In the genomic region with DNA sequence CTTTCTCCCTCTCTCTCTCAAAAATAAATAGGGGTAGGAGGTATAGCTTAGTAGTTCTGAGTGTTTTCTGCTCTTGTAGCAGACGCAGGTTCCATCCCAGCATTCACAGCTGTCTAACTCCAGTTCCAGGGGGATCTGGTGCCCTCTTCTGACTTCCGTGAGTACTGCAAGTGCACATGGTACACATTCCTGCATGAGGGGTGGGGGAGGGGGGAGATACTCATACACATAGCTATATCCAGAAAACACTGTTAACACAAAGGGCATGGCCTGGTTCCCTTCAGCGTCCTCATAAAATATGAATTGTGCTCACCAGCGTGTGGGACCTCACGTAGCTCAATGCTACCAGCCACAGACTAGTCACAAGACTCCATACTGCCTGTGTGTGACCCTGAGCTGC, we compare ENCODE assay signal across 13 mouse cellular contexts. TPM values are rescaled to one million over a fixed set of nuclear protein-coding genes. Genes with fewer than 3 reads are reported as not detected.
DNase-seq lines count a peak whose midpoint lies in the region; ATAC-seq and TF ChIP-seq lines count a peak whose summit lies in the region.
"Had no signal": no experiment of that assay in that cellular context is flagged by ENCODE, and none has a peak within 500 bp of the region (broad histone marks: within the 10 kb centered on the region; RNA-seq: fewer than 3 reads in every experiment).

No protein-coding gene starts in this region.

- no peak overlapping the region for H3K4me2 ChIP-seq in forebrain, embryonic 16.5 days (ENCODE audit: low read length)

- peak; percentile 58 for TF ChIP-seq CTCF in layer of hippocampus, adult 2 months (conservative IDR thresholded peaks at IDR 0.05)
- peak; percentile 21; the same call in 1 of the 2 replicates for TF ChIP-seq CTCF in testis, adult 2 months (IDR thresholded peaks at IDR 0.05; ENCODE audit: control insufficient read depth, insufficient read depth, insufficient replicate concordance, low read depth, low read length)

- no peaks in the 10 kb centered on the region for H3K9me3 ChIP-seq in forebrain, embryonic 10.5 days
- H3K9me3 ChIP-seq in forebrain, embryonic 16.5 days (ENCODE audit: control insufficient read depth, low read length), result no peaks in the 10 kb centered on the region

- no peak overlapping the region for H3K9ac ChIP-seq in forebrain, embryonic 16.5 days (replicated peaks; ENCODE audit: low read depth, low read length)

- no peak for ATAC-seq in forebrain, embryonic 16.5 days

- no peak overlapping the region for H3K27ac ChIP-seq in forebrain, embryonic 10.5 days
- H3K27ac ChIP-seq in forebrain, embryonic 16.5 days (ENCODE audit: low read length), result no peak overlapping the region
- no peak overlapping the region for H3K27ac ChIP-seq in layer of hippocampus, adult 2 months
- H3K27ac ChIP-seq in testis, adult 2 months (ENCODE audit: control insufficient read depth, insufficient read depth, low read depth, low read length), result no peak overlapping the region
- H3K27ac ChIP-seq: macrophage had no signal

- no peaks in the 10 kb centered on the region for H3K36me3 ChIP-seq in forebrain, embryonic 10.5 days (replicated peaks)
- H3K36me3 ChIP-seq in forebrain, embryonic 16.5 days (ENCODE audit: control insufficient read depth, insufficient read depth), result no peaks in the 10 kb centered on the region
- no peaks in the 10 kb centered on the region for H3K36me3 ChIP-seq in testis, adult 2 months (ENCODE audit: control insufficient read depth, insufficient read depth, low read length)

- 79% methylated on average over 5 of the region's 5 CpGs for WGBS in forebrain, embryonic 10.5 days
- 76% methylated on average over 5 of the region's 5 CpGs for WGBS in forebrain, embryonic 16.5 days

- TF ChIP-seq POLR2A in testis, adult 2 months (IDR thresholded peaks at IDR 0.05; ENCODE audit: control insufficient read depth, low read depth, low read length), result no peak

- no peaks in the 10 kb centered on the region; the same call in 1 of the 2 replicates for H3K27me3 ChIP-seq in forebrain, embryonic 10.5 days (ENCODE audit: poor library complexity, severe bottlenecking)
- H3K27me3 ChIP-seq in forebrain, embryonic 16.5 days (replicated peaks; ENCODE audit: control insufficient read depth, insufficient read depth, low read length), result no peaks in the 10 kb centered on the region
- no peaks in the 10 kb centered on the region for H3K27me3 ChIP-seq in testis, adult 2 months (ENCODE audit: control insufficient read depth, insufficient read depth, low read length)

- no peak overlapping the region for H3K4me3 ChIP-seq in forebrain, embryonic 10.5 days
- H3K4me3 ChIP-seq in forebrain, embryonic 16.5 days (replicated peaks; ENCODE audit: low read length), result no peak overlapping the region
- no peak overlapping the region for H3K4me3 ChIP-seq in layer of hippocampus, adult 2 months
- H3K4me3 ChIP-seq in testis, adult 2 months (ENCODE audit: control insufficient read depth, low read depth, low read length), result no peak overlapping the region

- H3K4me1 ChIP-seq in forebrain, embryonic 10.5 days, result 0 out of 2 replicates have a peak, but pooled peaks cover 3% of the 10 kb centered on the region
- no peaks in the 10 kb centered on the region for H3K4me1 ChIP-seq in forebrain, embryonic 16.5 days (replicated peaks; ENCODE audit: control insufficient read depth, insufficient read depth, low read length)
- 0 out of 2 replicates have a peak, but pooled peaks cover 2% of the 10 kb centered on the region for H3K4me1 ChIP-seq in testis, adult 2 months (ENCODE audit: control insufficient read depth, insufficient read depth, low read length)

- peak; percentile 31 for DNase-seq in forebrain, embryonic 10.5 days (ENCODE audit: extremely low spot score, low spot score)
- no peak for DNase-seq in layer of hippocampus, adult 2 months (ENCODE audit: low spot score in 2 of 2)
- no peak for DNase-seq in layer of hippocampus, adult 9-10 months (ENCODE audit: low spot score)
- DNase-seq in testis, postnatal 10 days (ENCODE audit: low spot score), result no peak
- no peak for DNase-seq in MN1 (ENCODE audit: low spot score)
- DNase-seq in spleen, adult 18-20 months, result no peak
- DNase-seq: gastrocnemius, postnatal 36 days; kidney, postnatal 14 days had no signal

RNA-seq across cellular contexts. Expression of a gene that starts 27.0 kb away (rescaled TPM):
- polyA plus RNA-seq in forebrain, embryonic 10.5 days (2016; fragmentation: Nextera tagmentation; extraction: Ambion mirVana), result not detected in 2 replicates
- 0.30 and 0.35 TPM in 2 replicates for polyA plus RNA-seq in forebrain, embryonic 16.5 days (2015; fragmentation: Nextera tagmentation; extraction: Ambion mirVana)
- under 1 TPM; 0.07 to 0.18 TPM for total RNA-seq in layer of hippocampus, adult 2 months (2021)
- 247 and 266 TPM in 2 replicates for polyA plus RNA-seq in testis, adult 2 months (2012; rRNA removed)
- total RNA-seq: gastrocnemius, postnatal 36 days; heart, postnatal 25 days had no signal
- polyA plus RNA-seq: macrophage; thymus, postnatal 0 days had no signal

Comparison
In these comparisons a context has a peak if more than half of its experiments do, and no peak if none do; other contexts are left out.
1. RNA of a gene that starts 27.0 kb away (polyA plus RNA-seq): 247 to 266 TPM in testis, adult 2 months; 0.30 to 0.35 TPM in forebrain, embryonic 16.5 days and not detected in forebrain, embryonic 10.5 days; every median in the first group is over 100 times any median in the second.